Mouse (Mus musculus): Measurements from ENCODE around the gene Vcp.

GRCm38 (mm10) chr4:42945445-42945844 is 54.9 kb downstream of the Vcp start:
- TF ChIP-seq POLR2A (IDR thresholded peaks at IDR 0.05; ENCODE audit: insufficient read depth, low read length) (no peak), CTCF (IDR thresholded peaks at IDR 0.05; ENCODE audit: low read depth, low read length) (no peak), EP300 (IDR thresholded peaks at IDR 0.05; ENCODE audit: insufficient read depth, low read depth, low read length) (no peak)

Data from ES-Bruce4 (cell line).